Mouse (Mus musculus) brain, embryonic 18.5 days (tissue): ENCODE data around the gene Ephb2.

Experiments used
- DNase-seq: peaks from one replicate; pipeline ENCODE4 v3.0.0-alpha.2; 2012; ENCODE audit warnings: low read depth, low spot score

Gene Ephb2

GRCm38 (mm10) chr4:136651882-136652527, 183.8 kb downstream of the Ephb2 start:
- no peak for DNase-seq

- no peak for DNase-seq
Observed at GRCm38 (mm10) chr4:136651357-136651811, 184.4 kb downstream of the Ephb2 start.

- no peak for DNase-seq
Observed at GRCm38 (mm10) chr4:136650261-136650660, 185.5 kb downstream of the Ephb2 start.

GRCm38 (mm10) chr4:136649480-136650196, 186.2 kb downstream of the Ephb2 start:
- DNase-seq = no peak

- no peak for DNase-seq
Observed at GRCm38 (mm10) chr4:136648922-136649479, 186.8 kb downstream of the Ephb2 start.

GRCm38 (mm10) chr4:136638890-136639289, 196.9 kb downstream of the Ephb2 start:
- DNase-seq = no peak

GRCm38 (mm10) chr4:136638230-136638750, 197.5 kb downstream of the Ephb2 start:
- DNase-seq = no peak

- DNase-seq = peak; percentile 81
Observed at GRCm38 (mm10) chr4:136637563-136638229, 198.1 kb downstream of the Ephb2 start.

- DNase-seq = no peak
Observed at GRCm38 (mm10) chr4:136636983-136637562, 198.7 kb downstream of the Ephb2 start.

GRCm38 (mm10) chr4:136636511-136636910, 199.3 kb downstream of the Ephb2 start:
- DNase-seq = no peak

- DNase-seq = no peak
Observed at GRCm38 (mm10) chr4:136635995-136636394, 199.8 kb downstream of the Ephb2 start.

GRCm38 (mm10) chr4:136631237-136631994, 204.4 kb downstream of the Ephb2 start:
- DNase-seq = no peak

- DNase-seq = no peak
Observed at GRCm38 (mm10) chr4:136626590-136626989, 209.2 kb downstream of the Ephb2 start.

- no peak for DNase-seq
Observed at GRCm38 (mm10) chr4:136622388-136622787, 213.4 kb downstream of the Ephb2 start, which contains the start of gene Lactbl1. Gene Lactbl1 (plus strand): TSS chr4:136622621.

- DNase-seq = no peak
Observed at GRCm38 (mm10) chr4:136621956-136622355, 213.8 kb downstream of the Ephb2 start.

GRCm38 (mm10) chr4:136621336-136621735, 214.5 kb downstream of the Ephb2 start:
- peak; percentile 55 for DNase-seq

- no peak for DNase-seq
Observed at GRCm38 (mm10) chr4:136613657-136614056, 222.1 kb downstream of the Ephb2 start.

GRCm38 (mm10) chr4:136610387-136610856, 225.4 kb downstream of the Ephb2 start, which contains the start of gene Tex46:
Gene Tex46 (plus strand): TSS chr4:136610437.
- no peak for DNase-seq

- DNase-seq = no peak
Observed at GRCm38 (mm10) chr4:136605756-136606485, 229.9 kb downstream of the Ephb2 start.

GRCm38 (mm10) chr4:136602568-136602967, 233.2 kb downstream of the Ephb2 start, which contains the start of gene Kdm1a:
Gene Kdm1a (minus strand): TSS chr4:136602723.
- peak; percentile 83 for DNase-seq
